Mouse (Mus musculus): Measurements from ENCODE around the gene Zbtb16.

The Zbtb16 gene

DNA sequence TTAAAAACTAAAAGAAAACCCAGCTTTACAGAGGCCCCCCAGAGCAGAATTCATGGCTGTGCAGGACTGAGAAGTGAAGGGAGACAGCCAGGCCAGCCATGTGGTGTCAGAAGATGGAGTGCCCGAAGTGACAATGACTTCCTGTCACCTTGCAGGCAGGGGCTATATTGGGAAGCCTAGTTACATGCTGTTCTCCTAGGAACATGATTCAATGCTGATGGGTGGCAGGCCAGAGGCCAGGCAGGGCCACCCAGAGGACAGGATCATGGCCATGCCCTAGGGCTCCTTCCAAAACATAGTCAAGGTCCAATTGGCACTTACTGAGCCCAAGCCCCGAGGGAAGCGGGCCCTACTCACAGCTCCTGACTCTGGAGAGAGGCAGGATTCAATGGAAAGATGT, 106.6 kb downstream of the Zbtb16 start:
- in situ Hi-C loops (cut with MboI, MseI) = no loop called here

DNA sequence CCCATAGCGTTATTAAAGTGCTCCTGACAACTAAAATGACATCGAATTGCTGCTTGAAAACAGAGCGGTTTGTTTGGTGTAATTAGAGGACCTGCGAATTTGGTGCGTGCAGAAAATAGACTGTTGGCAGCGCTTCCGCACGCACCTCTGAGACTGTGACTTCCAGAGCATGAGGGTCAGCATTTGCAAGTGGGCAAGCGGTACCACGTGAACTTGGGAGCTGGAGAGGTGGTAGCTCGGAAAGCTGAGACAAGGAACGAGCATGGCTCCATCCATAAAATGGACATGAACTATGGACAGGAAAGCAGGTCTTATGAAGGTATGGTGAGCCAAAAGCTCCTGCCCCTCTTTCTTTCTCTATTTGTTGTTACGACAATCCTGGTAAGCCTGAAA, 107.3 kb downstream of the Zbtb16 start:
- in situ Hi-C loops (cut with MboI, MseI) = no loop called here

DNA sequence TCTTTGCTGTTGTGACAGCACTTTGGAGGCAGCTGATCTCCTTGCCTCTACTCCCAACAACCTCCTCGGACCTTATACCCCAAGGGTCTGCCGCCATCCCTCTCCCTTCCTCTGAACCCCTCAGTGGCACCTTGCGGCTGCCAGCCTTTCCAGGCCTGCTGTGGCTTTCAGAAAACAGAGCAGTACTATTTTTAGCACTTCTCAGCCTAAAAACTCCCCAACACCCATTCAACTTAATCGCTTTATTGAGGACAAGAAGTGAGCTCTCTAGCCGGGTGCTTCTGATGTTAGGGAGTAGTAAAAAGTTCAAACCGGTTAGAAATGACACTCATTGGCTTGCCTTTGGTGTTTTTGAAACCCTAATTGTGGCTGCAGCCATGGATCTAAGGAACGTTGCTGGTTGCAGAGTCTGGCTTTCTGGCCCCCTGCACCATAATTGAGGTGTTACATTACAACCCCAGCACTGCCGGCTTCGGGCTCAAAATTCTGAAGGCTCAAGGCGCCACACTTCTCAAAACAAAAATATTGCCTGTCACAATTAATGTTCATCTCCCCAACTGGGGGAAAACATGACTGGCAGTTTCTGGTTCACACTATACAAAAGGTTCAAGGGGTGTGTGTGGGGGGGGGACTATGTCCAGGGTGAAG, 107.8 kb downstream of the Zbtb16 start:
- in situ Hi-C loops (cut with MboI, MseI) = no loop called here

DNA sequence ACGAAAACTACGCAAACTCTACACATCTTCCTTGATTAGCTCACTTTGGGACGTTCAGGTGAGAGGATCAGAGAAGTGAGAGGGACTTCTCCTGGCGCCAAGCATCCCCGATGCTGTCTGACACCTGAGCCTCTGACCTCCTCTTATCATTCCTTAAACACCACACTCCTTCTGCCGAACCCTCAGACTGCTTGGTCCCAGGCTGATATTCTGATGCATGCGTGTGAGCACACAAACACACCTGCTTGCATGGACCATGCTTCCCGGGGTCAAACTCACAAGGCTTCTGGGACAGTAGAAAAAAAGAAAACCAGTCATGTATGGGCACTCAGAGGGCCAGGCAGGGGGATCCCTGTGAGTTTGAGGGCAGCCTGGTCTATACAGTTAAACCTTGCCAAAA, 109.7 kb downstream of the Zbtb16 start:
- in situ Hi-C loops (cut with MboI, MseI) = no loop called here

DNA sequence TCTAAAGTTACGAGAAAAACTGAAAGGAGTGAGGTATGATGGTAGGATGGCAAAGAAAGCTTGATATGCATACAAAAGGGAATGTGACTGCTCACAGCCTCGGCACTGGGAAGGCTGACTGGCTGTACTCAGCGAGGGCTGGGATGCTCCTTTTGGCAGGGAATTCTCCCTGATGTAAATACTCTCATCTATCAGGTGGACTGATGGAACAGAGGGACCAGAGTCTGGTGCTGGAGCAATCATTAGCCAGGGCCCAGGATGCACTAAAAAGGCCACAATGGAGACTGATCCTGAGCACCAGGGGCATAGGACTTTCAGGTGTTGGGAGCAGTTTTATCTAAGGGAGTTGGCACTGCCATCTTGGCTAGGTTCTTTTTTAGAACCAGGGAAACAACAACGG, 110.1 kb downstream of the Zbtb16 start:
- in situ Hi-C loops (cut with MboI, MseI) = no loop called here

DNA sequence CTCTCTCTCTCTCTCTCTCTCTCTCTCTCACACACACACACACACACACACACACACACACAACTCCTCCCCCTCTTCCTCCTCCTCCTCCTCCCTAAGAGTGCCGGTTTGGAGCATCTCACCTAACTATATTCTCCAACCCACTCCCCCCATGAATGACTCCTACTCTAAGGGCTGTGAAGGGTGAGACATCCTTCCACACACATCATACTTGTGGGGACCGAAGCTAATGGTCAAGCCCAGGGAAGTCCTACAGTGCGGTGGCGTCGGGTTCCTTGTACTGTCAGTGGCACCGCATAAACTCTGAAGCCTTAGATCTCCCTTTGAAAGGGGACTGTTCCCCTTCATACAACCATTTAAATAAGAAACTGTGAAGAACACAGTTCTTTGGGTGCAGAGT, 110.9 kb downstream of the Zbtb16 start:
- in situ Hi-C loops (cut with MboI, MseI) = no loop called here

DNA sequence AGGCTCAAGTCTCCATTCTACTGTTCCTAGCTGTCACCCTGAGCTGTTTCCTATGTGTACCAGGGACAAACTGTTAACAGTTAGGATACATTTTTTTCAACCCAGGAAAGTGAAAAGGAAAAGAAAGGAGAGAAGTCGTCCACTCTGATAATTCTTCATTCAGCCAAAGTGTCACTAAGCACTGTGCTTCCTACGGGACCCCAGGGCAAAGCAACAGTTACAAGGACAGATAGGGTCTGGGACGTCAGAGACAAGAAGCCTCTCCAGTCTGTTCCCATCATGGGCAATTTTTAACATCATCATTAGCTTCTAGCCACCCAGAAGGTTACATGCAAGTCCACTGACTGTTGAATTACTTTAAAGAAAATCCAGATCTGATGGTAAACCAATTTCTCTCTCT, 111.3 kb downstream of the Zbtb16 start:
- in situ Hi-C loops (cut with MboI, MseI) = no loop called here

DNA sequence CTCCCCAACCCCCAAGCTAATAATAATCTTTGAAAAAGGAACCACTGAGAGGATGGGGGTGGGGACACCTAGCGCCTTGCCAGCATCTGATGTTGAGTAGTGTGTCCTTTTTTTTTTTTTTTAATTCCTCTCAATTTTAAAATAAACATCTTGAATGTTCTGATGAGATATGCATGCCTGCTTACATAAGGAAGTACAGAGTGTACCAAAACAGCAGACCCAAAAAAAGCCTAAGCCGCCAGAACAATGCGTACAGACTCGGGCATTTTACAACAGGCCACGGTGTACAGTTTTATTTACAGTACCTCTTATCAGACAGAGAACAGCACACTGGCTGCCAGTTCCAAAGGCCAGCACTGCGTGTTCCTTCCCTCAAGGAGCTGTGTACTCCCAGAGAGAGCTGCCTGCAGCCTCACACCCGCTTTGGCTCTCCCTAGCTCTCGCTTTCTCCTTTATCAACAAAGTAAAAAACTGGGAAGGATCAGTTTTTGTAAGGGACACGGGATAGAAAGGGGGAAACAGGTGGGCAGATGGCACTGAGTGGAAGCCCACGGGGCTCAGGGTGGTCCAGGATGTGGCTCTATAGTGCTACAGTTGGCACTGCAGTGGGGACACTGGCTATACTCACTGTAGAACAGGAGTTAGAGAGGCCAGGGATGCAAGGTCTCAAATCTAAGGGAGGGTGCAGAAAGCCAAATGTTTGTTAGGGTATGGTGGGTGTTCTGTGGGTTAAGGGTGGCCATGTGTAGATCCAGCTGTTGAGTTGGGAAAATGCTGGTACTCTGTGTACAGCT, 112.3 kb downstream of the Zbtb16 start:
- in situ Hi-C loops (cut with MboI, MseI) = no loop called here

DNA sequence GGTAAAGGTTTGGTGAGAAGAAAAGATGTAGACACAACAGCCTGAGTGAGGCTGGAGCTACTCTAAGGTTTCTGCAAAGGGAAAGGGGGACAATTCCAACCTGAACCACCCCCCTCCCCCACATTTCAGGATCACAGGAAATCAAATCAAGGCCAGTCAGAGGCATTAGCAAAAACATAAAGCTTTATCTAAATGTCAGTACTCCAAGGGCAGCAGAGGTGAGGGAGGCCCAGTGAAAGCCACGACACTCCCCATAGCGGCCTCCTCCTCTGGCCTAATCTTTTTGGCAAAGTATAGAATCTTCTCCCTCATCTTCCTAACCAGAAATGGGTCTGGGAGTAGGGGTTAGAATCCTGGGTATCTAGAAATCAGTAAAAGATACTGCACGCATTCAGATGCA, 113.0 kb downstream of the Zbtb16 start:
- in situ Hi-C loops (cut with MboI, MseI) = no loop called here

DNA sequence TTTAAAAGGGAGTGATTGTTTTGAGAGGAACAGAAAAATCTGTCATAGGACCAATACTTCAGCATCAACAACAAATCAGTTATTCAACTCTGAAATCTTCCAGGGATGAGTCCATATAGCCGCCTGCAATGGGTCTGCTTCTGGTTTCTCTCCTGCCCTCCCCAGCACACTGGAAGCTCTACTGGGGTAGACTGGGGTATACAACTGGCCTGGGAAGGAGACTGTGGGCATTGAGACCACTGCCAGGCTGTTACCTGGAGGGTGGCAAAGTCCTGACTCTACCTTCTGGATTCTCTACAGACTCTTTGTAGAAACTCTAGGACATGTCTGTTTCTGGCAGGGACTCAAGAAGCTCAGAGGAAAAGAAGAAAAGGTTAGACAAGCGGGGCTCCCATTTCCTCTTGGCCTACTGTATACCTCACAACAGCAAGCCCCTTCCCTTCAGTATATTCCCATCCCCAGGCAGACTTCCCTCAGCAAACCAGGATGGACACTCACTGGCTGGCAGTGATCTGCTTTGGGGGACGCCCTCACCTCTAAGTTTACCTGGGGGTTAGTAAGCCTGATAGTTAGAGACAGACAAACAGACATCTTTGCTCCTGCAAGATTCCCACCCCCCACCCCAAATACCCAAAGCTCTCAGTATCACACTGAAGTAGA, 113.6 kb downstream of the Zbtb16 start:
- in situ Hi-C loops (cut with MboI, MseI) = no loop called here

DNA sequence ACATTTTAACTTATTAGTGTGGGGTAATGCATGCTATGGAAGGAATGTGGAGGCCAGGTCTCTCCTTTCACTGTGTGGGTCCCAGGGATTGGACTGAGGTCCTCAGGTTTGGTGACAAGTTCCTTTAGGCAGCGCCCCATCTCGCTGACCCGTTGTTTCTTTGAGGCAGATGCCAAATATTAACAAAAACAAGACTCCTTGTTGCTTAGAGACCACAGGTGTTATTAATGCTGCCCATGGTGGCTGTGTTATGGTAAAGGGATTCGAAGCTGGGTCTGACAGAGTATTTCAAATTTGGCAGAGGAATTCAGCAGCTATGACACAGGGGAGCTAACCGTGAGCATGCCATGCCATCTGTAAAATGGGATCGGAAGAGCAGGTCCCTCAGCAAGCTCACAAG, 114.4 kb downstream of the Zbtb16 start:
- in situ Hi-C loops (cut with MboI, MseI) = no loop called here

DNA sequence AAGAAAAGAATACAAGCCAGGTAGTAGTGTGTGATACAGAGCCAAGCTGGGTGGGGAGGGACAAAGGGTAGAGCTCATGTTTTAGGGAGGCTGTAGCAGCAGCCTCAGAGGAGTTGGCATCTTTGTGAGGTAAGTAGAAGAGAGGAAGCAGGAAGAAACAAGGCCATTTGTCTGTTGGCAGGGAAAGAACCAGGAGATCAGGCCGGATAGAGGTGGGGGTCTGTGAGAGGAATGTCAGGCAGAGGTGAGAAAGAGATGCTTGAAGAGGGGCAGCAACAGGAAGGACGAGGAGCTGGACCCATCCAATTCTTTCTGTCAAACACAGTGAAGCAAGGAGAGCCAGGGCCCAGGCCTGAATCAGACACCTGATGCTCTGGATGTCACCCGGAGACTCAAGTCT, 114.8 kb downstream of the Zbtb16 start:
- in situ Hi-C loops (cut with MboI, MseI) = no loop called here

DNA sequence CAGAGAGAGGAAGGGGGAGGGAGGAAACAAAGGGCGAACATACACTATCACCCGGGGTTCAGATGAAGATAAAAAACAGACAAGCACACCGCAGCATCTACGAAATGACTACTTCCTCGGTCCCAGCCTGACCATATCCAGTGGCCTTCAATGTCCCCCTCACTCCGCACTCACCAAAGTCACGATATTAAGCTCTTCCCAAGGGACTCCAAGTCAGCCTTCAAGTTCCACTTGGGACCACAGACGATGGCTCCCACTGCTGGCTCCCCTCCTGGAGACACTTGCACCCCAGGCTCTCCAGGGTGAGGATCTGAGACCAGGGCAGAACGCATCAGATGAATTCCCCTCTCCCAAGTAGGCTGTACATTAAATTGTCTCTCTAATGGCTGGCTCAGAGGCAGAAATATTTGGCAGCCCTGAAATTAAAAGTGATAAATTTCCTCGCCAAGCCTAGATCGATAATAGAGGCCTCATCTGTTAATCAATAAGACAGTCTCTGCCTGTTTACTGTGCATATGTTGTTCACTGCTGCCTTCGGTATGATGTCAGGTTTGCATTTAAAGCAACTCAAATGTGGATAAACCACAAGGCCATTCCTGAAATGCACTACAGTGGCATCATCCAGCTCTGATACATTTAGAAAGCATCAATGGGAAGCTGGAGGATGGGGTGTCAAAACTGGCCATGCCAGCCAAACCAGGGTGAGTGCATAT, 115.6 kb downstream of the Zbtb16 start:
- in situ Hi-C loops (cut with MboI, MseI) = no loop called here

DNA sequence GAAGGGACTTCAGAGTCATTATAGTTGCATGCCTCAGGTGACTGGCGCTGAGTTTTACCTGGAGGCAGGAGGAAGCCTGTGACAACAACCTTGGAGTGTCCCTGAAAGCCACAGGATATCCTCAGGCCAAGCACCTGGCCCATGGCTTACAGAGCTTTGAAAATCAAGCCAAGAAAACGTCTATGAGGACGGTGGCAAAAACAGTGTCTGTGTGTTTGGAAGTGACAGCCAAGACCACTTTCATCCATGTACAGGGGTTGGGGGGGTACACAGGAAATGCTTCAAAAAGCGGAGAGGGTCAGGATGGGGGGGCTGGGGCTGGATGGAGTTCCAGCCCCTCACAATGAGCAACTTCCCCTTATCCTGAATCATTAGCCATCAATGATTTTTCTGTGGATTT, 116.4 kb downstream of the Zbtb16 start:
- in situ Hi-C loops (cut with MboI, MseI) = no loop called here

DNA sequence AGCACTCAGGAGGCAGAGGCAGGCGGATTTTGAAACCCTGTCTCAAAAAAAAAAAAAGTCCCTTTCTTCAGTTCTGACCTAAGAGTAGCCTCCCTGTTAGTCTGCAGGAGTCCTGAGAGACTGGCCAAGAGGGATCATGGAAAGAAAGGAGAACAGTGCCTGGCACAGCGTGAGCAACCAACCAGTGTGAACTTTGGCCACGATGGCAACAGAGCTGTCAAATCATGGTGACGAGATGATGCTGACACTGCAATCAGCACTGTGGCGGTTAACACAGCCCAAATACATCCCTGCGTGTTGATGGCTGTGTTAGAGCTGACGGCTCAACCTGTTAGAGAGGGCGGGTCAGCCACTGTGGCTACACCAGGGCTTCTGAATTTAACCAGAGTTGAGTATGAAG, 119.5 kb downstream of the Zbtb16 start:
- in situ Hi-C loops (cut with MboI, MseI) = no loop called here

DNA sequence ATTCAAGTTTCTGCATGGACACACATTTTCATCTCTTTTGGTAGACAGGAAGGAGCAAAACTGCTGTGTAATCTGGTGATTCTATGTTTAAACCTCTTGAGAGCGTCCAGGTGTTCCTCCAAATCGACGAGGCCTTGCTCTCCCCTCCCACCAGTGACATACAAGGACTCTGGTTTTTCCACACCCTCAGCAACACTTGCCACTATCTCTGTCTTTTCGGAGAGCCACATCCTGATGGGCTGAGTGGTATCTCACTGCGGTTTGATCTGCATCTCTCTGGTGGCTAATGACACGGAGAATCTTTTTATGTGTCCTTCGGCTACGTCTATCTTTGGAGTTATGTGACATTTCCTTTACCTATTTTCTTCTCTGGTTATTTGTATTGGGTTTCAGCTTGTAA, 121.0 kb downstream of the Zbtb16 start:
- in situ Hi-C loops (cut with MboI, MseI) = no loop called here

DNA sequence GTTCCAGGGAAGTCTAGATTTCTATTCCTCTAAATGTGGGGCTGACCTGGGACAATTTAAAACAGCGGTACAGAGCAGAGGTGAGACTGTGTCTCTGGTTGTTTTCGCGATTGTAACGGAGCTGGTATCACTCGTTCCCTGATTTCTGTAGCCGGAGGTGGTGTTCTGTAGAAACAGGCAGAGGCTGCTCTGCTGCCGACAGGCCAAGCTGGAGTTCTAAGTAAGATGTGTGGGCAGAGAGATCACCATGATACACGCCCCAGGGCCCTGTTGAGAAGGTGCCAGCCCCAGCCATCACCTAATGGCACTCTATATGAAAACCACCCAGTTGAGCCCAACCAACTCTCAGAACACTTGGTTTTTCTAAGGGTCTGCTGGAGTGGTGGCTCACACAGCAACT, 122.2 kb downstream of the Zbtb16 start:
- in situ Hi-C loops (cut with MboI, MseI) = no loop called here

DNA sequence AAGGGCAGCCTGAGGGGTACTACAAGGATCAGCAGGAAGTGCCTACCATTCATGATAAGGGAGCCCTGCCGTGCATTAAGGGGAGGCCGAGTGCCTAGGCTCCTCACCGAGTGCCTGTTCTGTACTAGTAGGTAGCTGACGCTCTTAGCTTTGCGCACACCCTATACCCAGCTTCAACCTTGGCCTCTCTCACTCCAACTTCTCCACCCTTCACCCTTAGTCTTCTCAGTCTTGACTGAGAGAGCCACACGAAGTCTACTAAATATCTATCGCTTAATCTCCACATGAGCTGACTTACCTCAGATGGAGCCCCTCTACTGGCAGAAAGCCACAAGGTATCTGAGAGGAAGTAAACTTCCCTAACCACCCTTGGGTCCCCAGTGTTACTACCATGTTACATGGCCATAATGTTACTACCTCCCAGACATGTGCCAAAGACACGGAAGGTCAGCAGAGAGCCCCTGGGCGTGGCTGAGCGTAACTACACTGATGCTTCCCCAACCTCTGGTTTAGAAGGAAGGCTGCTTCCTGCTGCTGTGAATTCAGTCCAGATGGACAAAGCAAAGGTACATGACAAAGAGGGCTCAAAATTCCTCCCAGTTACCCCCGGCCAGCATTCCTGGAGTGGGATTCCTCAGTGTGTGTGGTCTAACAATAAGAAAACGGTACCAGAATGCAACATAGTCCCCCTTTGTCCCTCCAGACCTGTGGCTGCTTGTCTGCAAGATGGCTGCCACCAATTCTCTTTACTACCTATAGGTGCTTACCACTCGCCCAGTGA, 122.8 kb downstream of the Zbtb16 start:
- in situ Hi-C loops (cut with MboI, MseI) = no loop called here

DNA sequence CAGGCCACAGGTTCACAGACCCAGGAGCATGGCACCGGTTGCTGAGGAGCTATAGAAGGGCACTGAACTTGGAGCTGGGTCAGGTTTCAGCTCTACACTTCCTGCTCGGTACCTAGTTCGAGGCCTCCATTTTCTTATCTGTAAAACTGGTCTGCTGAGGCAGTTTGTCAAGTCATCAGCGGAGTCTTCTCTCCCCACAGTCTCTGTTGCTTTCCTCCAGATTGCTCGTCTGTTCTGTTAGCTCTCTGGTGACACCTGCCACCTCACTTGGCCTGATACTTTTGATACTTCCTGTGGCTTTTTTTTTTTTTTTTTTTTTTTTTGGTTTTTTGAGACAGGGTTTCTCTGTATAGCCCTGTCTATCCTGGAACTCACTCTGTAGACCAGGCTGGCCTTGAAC, 124.2 kb downstream of the Zbtb16 start:
- in situ Hi-C loops (cut with MboI, MseI) = no loop called here

DNA sequence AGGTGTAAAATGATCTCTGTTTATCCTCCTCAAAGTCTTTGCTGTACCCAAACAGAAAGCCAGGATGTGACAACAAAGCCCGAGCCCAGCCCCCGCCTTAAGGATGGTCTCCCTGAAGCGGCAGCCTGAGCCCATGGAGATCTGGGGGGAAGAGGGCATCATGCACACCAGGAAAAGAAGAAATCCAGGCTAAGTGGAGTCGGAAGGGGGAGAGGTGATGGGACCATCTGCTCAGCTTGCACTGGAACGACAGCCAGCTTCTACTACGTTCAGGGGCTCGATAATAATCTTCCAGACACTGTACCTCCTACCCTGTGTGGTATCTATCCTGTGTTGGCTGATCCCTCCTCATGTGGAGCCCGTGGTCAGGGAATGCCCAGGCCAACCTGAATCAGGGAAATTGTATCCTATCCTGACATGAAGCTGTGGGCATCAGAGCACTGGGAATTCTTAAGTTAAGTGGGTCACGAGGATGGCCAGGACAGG, 124.7 kb downstream of the Zbtb16 start:
- in situ Hi-C loops (cut with MboI, MseI) = no loop called here
